Mouse (Mus musculus) embryo, embryonic 9.5 days (tissue): ENCODE measurements around the gene Arhgef10l.

ENCODE experiments used
- DNase-seq: peaks from one replicate; pipeline ENCODE4 v3.0.0-alpha.2; 2017; ENCODE audit errors: extremely low spot score

Gene Arhgef10l

GRCm38 (mm10) chr4:140665760-140666159 is at the start of gene Arhgef10l:
TSS of gene Arhgef10l (minus strand) at chr4:140666012.
- DNase-seq = no peak

GRCm38 (mm10) chr4:140714586-140714985 is 48.8 kb upstream of the Arhgef10l start:
- no peak for DNase-seq

DNA sequence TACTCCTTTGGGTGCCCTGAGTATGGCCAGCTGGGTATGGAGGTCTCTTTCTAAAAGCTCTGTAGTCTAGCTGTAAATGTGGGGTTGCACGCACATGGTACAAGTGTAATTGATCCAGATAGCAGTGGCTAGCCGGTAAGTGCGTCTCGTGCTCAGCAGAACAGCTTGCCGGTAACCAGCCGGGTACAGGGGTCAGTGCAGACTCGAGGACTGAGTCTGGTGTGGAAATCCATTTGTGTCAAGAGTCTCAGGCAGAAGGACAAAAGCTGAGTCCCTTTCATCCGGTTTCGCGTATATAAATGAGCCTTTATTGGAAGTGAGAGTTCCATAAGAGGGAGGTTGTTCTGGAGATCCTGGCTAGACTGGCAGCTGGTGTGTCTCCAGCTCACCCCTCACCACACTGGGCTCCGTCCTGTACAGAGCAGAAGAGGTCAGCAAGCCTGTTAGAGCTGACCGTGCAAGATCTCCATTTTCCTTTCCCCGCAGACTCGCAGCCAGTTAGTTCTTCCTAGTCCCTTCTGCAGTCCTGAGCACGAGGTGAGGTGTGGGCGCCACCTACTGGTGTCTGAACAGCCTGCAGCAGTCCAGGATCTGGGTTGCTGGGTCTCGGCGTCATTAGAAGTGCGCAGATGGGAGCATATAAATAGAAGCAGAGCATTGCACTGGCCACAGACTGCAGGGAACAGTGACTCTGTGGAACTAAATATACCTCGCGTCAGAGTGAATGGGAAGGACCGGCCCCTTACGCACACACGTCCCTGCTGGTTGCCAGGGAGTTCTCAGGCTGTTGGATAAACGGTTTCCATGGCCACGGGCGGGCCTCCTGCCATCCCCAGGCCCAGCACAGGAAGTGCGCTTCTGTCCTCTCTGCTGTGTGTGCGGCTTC is 47.9 kb upstream of the Arhgef10l start:
- DNase-seq = peak; percentile 80

DNA sequence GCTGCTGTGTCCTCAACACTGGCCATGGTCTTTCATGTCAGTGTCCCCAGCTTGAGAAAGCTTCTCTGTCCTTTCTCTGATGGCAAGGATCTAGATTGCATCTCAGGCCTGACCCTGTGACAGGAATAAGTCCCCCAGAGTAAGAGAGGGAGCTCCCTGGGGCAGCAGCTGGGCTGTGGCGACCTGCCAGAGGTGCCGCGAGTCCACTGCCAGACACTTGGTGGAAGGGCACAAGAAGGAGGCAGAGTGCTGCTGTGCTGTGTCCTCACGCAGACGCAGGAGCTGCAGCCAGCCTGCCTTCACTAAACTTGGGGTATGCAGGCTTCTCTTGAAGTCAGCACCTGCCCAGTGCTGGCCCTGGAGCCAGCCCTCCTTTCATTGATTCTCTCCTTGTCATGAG is 45.5 kb upstream of the Arhgef10l start:
- DNase-seq = no peak

- DNase-seq = no peak
Observed at GRCm38 (mm10) chr4:140710781-140711180, 45.0 kb upstream of the Arhgef10l start.

DNA sequence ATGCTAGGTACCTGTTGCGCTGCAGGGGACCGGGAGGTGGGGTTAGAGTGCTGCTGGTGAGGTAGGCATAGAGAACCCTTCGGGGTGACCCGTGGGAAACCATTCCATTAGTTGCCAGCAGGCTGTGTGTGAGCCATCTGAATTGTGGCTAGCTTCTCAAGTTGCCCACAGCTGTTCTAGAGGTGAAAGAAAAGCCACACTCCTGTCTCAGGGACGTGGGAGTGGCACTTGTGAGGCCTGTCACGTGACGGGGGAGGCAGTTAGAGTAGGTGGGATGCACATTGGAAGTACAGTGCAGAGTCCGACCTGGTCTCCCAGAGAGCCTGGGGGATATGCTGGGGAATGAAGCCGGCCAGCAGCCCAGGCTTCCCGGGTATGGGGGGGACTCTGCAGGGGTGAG is 43.8 kb upstream of the Arhgef10l start:
- DNase-seq = no peak

GRCm38 (mm10) chr4:140709111-140709510 is 43.3 kb upstream of the Arhgef10l start:
- DNase-seq = no peak

- no peak for DNase-seq
Observed at GRCm38 (mm10) chr4:140708297-140708927, 42.6 kb upstream of the Arhgef10l start.

DNA sequence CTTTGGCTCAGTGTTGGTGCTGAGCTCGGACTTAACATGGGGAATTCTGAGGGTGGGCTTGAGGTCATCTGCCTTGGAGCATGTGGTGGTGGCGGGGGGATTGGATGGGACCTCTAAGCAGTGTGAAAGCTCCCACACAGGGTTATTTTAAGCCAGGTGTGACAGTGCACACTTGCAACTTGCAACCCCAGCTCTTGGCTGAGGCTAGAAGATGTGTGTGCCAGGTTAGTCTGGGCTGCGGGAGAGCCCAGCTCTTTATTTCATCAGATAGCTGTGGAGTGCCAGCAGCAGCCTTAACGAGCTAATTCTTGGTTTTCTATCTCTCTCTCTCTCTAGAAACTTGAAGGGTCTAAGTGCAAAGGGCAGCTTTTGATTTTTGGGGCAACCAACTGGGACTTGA is 41.8 kb upstream of the Arhgef10l start:
- DNase-seq = no peak

- DNase-seq = no peak
Observed at GRCm38 (mm10) chr4:140704166-140704565, 38.4 kb upstream of the Arhgef10l start.

DNA sequence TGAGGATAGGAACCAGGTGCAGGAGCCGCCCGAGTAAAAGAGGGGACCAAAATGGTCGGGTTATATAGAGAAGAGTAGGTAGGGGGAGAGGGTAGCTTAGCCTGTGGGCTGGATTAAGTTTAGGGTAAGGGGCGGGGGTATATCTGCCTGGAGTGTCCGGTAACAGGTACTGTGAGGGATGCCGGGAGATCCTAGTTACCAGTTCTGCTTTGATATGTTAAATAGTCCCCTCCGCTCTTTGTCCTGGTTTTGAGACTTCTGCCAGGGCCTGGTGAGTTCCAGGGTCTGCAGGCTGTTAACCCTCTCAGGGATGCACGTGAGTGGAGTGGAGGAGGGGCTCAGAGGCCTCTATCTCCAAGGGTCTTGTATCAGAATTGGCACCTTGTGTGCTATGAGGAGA is 37.8 kb upstream of the Arhgef10l start:
- no peak for DNase-seq

- DNase-seq = peak; percentile 85
Observed at GRCm38 (mm10) chr4:140702611-140703327, 37.0 kb upstream of the Arhgef10l start.

DNA sequence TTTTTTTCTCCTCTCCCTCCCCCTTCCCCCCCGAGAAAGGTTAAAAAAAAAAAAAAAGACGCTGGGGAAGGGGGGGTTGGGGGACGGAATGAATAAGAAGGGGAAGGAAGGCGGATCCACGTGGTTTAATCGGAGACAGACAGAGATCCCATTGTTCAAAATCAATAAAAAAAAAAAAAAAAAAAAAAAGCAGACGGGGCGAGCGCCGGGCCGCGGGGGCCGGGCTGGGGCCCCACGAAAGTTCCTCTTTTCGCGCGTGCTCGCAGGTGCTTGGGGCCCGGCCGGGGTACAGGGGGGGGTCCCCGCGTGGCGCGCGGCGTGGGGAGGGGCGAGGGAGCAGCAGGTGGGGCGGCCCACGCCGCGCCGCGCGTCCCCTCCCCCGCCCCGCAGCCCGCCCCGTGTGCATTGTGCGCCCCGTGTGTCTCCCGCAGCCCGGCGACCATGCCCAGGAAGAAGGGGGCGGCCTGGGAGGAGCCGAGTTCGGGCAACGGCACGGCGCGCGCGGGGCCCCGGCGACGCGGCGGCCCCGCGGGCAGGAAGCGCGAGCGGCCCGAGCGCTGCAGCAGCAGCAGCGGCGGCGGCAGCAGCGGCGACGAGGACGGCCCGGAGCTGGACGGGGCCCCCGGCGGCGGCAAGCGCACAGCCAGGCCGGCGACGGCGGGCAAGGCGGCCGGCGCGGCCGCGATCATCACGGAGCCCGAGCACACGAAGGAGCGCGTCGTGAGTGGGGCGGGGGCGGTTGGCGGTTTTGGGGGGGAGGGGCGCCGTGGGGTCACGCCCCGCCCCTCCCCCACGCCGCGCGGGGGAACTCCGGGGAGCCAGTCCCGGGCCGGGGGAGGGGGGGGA is 36.1 kb upstream of the Arhgef10l start:
- DNase-seq = peak; percentile 50

DNA sequence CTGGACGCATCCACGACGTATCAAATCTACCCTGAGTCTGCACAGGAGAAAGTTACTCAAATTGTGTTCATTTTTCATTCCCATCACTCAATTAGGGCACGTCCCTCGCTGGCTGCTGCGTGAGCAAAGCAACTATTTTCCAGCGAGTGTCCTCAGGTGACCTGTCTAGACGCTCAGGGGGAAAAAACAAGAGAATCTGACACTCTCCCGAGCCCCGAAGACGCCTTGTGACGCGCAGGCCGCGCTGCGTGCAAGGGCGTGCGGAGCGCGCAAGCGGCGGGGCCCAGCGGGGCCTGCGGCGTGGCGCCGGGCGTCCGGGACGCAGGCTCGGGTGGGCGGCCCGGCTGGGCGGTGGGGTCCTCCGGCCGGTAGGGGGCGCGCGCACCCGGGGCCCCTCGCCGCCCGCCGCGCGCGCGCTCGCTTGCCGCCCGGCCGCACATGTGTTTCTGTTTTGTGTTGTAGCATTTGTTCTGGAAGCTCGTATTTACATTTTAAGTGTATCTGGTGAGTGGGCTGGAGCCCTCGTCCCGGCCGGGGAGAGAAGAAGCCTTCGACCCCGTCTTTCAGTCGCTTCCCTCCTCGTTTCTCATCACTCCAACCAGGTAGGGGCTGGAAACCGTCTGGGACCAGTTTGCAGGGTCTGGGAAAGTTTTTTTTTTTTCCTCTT is 35.4 kb upstream of the Arhgef10l start:
- peak; percentile 87 for DNase-seq

GRCm38 (mm10) chr4:140700269-140701018 is 34.6 kb upstream of the Arhgef10l start, which contains the start of gene Rcc2:
TSS of gene Rcc2 (plus strand) at chr4:140700541.
- DNase-seq = peak; percentile 44

- peak; percentile 52 for DNase-seq
Observed at GRCm38 (mm10) chr4:140699441-140700127, 33.8 kb upstream of the Arhgef10l start.

- DNase-seq = no peak
Observed at GRCm38 (mm10) chr4:140695675-140696585, 30.1 kb upstream of the Arhgef10l start.

DNA sequence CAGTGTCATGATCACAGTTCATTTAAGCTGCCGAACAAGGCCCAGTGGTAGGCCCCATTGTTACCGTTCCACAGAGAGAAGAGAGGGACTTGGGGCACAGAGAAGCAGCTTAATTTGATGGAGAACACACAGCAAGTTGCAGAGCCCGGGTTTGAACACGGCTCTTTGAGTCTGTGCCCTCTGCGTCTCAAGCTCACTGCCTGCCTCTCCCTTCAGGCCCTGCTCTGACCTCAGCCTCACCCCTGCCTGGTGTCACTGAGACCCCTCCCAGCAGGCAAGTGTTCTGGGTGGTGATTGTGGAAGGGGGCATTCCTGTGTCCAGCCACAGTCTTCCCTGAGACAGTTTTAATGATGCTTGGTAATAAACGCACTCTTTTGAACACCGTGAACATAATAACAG is 29.3 kb upstream of the Arhgef10l start:
- DNase-seq = no peak
